Mouse (Mus musculus): ENCODE data around the gene Rtn1. TPM values are rescaled to one million over a fixed set of nuclear protein-coding genes. Genes with fewer than 3 reads are reported as not detected.

Gene Rtn1
- polyA plus RNA-seq, 1 experiment from 2014 or later: 29.7 TPM

DNA sequence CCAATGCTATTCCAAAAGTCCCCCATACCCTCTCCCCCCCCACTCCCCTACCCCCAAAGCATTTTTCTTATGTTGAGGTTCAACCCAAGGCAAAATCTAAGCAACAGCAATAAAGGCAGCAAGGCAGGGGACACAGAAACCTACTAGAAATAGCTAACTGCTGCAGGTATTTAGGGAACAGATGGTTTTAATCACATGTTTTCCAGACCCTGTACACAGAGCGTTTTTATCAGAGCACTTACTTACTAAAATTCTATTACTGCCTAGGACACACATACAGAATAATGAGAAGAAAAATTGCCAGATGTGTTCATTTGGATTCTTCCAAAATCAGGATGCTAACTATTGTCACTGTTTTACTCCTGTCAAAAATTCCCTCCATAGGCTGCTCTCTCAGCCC lies 61.7 kb downstream of the Rtn1 start:
- Histone ChIP-seq H3K4me1 (no peaks in the 10 kb centered on the region), H3K27me3 (no peaks in the 10 kb centered on the region), H3K27ac (no peak overlapping the region), H3K4me2 (no peak overlapping the region), H3K9ac (no peak overlapping the region), H3K36me3 (no peaks in the 10 kb centered on the region), H3K9me3 (replicated peaks) (no peaks in the 10 kb centered on the region), H3K4me3 (replicated peaks) (no peak overlapping the region)
- WGBS: 81% methylated on average over 1 of the region's 1 CpGs
- ATAC-seq (replicated peaks; ENCODE audit: low FRiP score): no peak

DNA sequence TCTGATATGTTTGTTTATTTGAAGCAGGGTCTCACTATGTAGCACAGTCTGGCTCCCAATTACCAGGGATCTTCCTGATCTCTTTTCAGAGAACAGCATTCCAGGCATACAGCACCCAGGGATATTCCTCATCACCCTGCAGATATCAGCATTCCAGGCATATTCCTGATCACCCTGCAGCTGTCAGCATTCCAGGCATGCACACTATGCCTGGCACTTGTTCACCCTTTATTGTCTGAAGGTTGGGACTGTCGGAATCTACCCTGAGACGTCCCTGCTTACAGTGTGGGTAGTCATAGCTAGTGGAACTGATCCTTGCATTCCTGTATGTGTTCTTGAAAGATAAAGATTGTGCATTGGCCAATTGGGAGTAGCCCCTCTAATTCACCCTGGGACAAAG lies 65.2 kb downstream of the Rtn1 start:
- H3K27me3 ChIP-seq: no peaks in the 10 kb centered on the region
- no peaks in the 10 kb centered on the region for H3K36me3 ChIP-seq
- WGBS: 82% methylated on average over 2 of the region's 2 CpGs
- no peak overlapping the region for H3K4me3 ChIP-seq (replicated peaks)
- H3K9ac ChIP-seq: no peak overlapping the region
- no peaks in the 10 kb centered on the region for H3K4me1 ChIP-seq
- no peak overlapping the region for H3K27ac ChIP-seq
- no peak overlapping the region for H3K4me2 ChIP-seq
- H3K9me3 ChIP-seq (replicated peaks): no peaks in the 10 kb centered on the region
- ATAC-seq (replicated peaks; ENCODE audit: low FRiP score): no peak

DNA sequence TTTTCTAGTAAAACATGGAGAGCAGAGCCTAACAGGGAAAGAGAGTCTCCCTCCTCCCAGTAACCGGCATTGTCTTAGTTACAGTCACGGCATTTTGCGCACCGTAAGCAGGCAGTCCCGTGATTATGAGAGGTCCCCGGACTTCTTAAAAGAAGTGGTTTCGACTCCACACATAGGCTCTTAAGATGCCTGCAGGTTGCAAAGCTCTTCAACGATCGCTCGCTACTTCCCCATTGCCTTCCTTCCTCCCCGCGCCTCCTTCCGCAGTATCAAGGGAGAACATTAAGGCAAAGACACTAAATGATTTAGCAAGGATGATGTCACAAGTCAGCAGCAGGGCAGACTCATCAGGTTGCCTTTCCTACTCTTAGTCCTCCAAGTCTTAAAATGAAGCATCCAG lies 72.8 kb downstream of the Rtn1 start:
- H3K9me3 ChIP-seq (replicated peaks): no peaks in the 10 kb centered on the region
- no peaks in the 10 kb centered on the region for H3K36me3 ChIP-seq
- H3K9ac ChIP-seq: no peak overlapping the region
- H3K27ac ChIP-seq: no peak overlapping the region
- no peak overlapping the region for H3K4me3 ChIP-seq (replicated peaks)
- ATAC-seq (replicated peaks; ENCODE audit: low FRiP score): no peak
- no peaks in the 10 kb centered on the region for H3K27me3 ChIP-seq
- H3K4me1 ChIP-seq: no peaks in the 10 kb centered on the region
- 84% methylated on average over 13 of the region's 13 CpGs for WGBS
- no peak overlapping the region for H3K4me2 ChIP-seq

DNA sequence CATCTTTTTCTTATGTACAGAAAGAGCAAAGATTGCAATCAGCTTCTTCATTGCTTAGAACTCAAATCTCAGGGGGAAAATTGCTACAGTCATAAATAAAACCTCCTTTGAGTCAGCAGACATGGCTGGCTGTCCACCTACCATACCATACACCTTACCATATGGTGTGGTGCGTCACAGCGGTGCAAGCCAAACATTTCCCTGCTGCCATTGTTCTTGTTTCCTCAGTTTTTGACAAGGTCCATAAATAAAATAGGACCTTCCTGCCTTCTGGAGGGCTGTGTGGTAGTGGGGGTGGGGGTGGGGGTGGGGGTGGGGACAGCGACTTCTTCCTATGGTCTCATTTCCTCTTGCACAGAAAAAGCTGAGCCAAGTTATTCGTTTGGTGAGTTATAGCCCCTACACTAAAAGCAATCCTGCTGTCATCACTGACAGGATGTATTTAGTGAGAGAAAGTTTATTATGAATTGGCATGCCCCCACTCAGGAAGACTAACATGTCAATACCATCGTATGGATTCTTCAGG lies 76.3 kb downstream of the Rtn1 start:
- H3K4me3 ChIP-seq (replicated peaks): no peak overlapping the region
- no peaks in the 10 kb centered on the region for H3K4me1 ChIP-seq
- 52% methylated on average over 5 of the region's 5 CpGs for WGBS
- no peak overlapping the region for H3K4me2 ChIP-seq
- no peak; the same call in 1 of the 2 replicates for ATAC-seq (replicated peaks; ENCODE audit: low FRiP score)
- no peaks in the 10 kb centered on the region for H3K36me3 ChIP-seq
- peak overlapping the region; percentile 56; the same call in 1 of the 2 replicates for H3K27ac ChIP-seq
- no peaks in the 10 kb centered on the region for H3K9me3 ChIP-seq (replicated peaks)
- no peak overlapping the region for H3K9ac ChIP-seq
- no peaks in the 10 kb centered on the region for H3K27me3 ChIP-seq

DNA sequence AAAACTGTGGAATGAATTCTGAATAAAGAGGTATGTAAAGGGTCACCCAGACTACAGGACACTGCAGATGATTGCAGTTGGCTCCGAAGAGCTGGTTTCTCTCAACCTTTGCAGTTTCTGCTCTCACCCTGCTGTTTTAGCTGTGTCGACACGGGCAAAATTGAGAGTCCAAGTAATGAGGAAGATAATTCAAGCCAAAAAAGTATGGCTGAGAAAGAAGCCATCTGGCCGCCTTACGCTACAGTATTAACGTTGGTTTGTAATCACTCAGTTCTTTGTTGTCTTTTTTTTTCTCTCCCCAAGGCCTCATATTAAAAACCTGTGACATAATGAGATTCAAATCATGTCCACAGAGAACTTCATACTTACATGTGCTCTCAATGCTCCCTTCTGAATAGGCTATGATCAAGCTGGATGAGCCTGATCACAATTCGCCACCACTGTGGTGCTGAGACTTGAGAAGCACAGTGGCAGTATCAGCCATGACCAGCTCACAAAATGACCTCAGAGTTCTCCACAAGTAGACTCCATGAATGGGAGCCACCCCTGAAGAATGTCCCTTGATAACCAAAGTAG lies 76.9 kb downstream of the Rtn1 start:
- Histone ChIP-seq H3K27ac (peak overlapping the region; percentile 56; the same call in 1 of the 2 replicates), H3K27me3 (no peaks in the 10 kb centered on the region), H3K4me3 (replicated peaks) (no peak overlapping the region), H3K9me3 (replicated peaks) (no peaks in the 10 kb centered on the region), H3K36me3 (no peaks in the 10 kb centered on the region), H3K4me2 (no peak overlapping the region), H3K4me1 (no peaks in the 10 kb centered on the region), H3K9ac (no peak overlapping the region)
- WGBS: 76% methylated on average over 7 of the region's 7 CpGs
- no peak for ATAC-seq (replicated peaks; ENCODE audit: low FRiP score)

DNA sequence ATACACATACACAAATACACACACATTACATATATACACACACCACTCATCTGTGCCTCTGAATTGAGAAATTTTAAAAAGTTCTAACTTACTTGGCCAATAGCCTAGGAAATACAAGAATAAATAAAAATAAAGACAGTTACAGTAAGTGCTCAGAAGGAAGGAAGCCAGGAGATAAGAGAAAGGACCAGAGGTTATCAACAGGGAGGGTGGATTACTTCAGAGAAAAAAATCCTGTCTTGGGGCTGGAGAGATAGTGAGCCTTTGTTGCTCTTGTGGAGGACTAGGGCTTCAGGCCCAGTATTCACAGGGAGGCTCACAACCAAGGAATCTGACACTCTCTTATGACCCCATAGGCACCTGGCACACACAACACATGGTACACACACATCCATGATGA lies 82.8 kb downstream of the Rtn1 start:
- Histone ChIP-seq H3K36me3 (no peaks in the 10 kb centered on the region), H3K4me1 (0 out of 2 replicates have a peak, but pooled peaks cover 10% of the 10 kb centered on the region), H3K4me3 (replicated peaks) (no peak overlapping the region), H3K4me2 (no peak overlapping the region), H3K27me3 (no peaks in the 10 kb centered on the region), H3K9me3 (replicated peaks) (no peaks in the 10 kb centered on the region), H3K27ac (no peak overlapping the region), H3K9ac (no peak overlapping the region)
- no peak for ATAC-seq (replicated peaks; ENCODE audit: low FRiP score)

DNA sequence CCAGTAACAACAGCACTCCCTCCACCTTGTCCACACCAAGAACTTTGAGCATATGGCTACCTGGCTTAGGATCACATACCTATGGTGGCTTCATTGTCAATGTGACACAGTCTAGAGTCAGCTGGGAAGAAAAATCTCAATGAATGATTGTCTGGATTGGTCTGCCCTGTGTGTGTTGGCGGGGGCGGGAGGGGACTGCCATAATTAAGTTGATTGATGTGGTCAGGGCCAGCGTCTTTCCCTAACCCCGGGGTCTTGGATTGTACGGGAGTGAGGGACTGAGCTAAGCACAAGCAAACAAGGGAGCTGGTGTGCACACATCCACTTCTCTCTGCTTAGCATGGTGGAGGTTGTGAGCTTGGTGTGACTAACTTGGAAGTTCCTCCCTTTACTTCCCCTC lies 83.8 kb downstream of the Rtn1 start:
- Histone ChIP-seq H3K36me3 (no peaks in the 10 kb centered on the region), H3K4me2 (no peak overlapping the region), H3K9ac (no peak overlapping the region), H3K9me3 (replicated peaks) (no peaks in the 10 kb centered on the region), H3K27ac (no peak overlapping the region), H3K4me1 (0 out of 2 replicates have a peak, but pooled peaks cover 10% of the 10 kb centered on the region), H3K4me3 (replicated peaks) (no peak overlapping the region), H3K27me3 (no peaks in the 10 kb centered on the region)
- 10% methylated on average over 5 of the region's 5 CpGs for WGBS
- ATAC-seq (replicated peaks; ENCODE audit: low FRiP score): no peak

DNA sequence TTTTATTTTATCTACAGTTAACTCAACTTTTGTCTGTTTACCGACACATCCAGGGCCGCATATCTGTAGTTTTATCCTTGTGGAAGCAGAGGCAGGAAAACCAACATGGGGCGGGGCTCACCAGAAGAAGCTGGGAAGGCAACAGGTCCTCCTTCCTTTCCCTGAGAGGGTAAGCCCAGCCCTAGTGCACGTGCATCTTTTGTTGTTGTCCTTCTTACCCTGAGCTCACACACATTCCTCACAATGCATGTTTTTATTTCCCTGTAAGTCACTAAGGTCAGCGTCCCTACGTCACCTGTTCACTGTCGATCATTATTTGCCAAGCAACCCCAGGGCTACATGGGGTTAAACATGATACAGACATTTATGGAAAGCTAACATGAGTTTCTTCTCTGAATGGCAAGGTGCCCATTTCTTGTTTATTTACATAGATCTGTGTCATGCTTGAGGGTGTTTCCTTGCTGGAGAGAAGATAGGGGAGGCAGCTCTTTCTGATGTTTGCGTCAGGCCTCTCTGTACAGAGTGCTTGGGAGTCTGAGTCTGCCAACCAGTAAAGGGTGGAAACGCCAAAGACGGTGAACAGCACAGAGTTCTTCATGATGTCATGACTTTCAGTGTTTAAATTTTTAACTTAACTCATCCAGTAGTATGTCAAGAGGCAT lies 84.5 kb downstream of the Rtn1 start:
- ATAC-seq (replicated peaks; ENCODE audit: low FRiP score): no peak
- 68% methylated on average over 10 of the region's 10 CpGs for WGBS
- 0 out of 2 replicates have a peak, but pooled peaks cover 10% of the 10 kb centered on the region for H3K4me1 ChIP-seq

DNA sequence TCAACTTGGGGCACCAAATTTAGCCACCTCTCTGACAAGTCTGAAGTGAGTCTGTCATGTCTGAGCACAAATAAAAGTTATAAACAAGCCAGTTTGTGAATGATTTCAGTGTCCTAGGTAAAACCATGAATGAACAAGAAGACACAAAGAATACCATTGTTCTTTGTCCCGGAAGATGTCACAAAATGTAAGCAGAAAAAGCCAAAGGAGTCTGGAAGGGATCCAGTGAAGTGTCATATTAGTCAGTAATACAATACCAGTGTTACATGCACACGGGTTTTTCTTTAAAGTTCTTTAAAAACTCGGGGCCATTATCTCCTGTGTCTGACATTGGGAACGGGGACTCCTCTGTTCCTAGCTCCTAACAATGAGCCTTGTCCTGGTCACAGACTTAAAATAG lies 85.1 kb downstream of the Rtn1 start:
- Histone ChIP-seq H3K4me1 (0 out of 2 replicates have a peak, but pooled peaks cover 10% of the 10 kb centered on the region), H3K27me3 (no peaks in the 10 kb centered on the region), H3K9ac (no peak overlapping the region), H3K9me3 (replicated peaks) (no peaks in the 10 kb centered on the region), H3K36me3 (no peaks in the 10 kb centered on the region), H3K27ac (no peak overlapping the region), H3K4me2 (no peak overlapping the region), H3K4me3 (replicated peaks) (no peak overlapping the region)
- no peak for ATAC-seq (replicated peaks; ENCODE audit: low FRiP score)
- WGBS: 57% methylated on average over 4 of the region's 4 CpGs

More for the DNA sequence above, 84.5 kb downstream of the Rtn1 start:
- no peaks in the 10 kb centered on the region for H3K36me3 ChIP-seq
- H3K4me3 ChIP-seq (replicated peaks): no peak overlapping the region
- no peak overlapping the region for H3K9ac ChIP-seq
- no peak overlapping the region for H3K4me2 ChIP-seq
- no peaks in the 10 kb centered on the region for H3K27me3 ChIP-seq
- H3K9me3 ChIP-seq (replicated peaks): no peaks in the 10 kb centered on the region
- H3K27ac ChIP-seq: no peak overlapping the region

DNA sequence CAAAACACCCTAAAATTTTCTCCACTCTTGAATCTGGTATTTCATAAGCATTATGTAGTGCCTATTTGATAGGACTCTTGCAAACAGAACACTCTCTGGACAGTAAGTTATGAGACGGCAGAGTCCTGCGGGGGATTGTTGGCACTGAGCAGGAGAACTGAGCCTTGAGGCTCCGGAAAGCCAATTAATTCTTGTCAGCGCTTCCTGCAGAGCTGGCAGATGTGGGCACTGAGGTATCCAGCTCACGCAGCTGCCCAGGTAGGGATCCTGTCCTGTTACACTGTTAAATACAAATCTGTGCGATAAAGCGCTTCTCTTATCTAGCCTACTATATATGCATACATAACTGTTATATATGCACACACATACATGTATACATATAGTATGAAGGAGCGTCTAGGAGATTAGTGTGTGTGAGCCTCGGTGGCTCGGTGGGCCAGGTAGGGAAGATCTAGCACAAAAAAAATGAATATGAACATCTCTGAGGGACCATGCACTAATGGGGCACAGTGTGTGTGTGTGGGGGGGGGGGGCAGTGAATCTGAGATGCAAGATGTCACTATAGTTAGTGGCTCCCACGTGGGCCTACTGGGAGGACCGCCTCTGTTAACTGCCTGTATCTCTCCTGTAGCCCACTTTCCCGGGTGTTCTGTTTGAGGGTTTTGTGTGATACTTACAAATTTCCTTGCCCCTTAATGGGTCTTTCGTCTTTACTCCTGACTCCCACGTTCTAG lies 93.0 kb downstream of the Rtn1 start:
- H3K4me3 ChIP-seq (replicated peaks): no peak overlapping the region
- H3K4me2 ChIP-seq: no peak overlapping the region
- no peaks in the 10 kb centered on the region for H3K4me1 ChIP-seq
- no peak overlapping the region for H3K9ac ChIP-seq
- H3K27ac ChIP-seq: no peak overlapping the region
- H3K36me3 ChIP-seq: no peaks in the 10 kb centered on the region
- no peaks in the 10 kb centered on the region for H3K27me3 ChIP-seq
- 72% methylated on average over 15 of the region's 15 CpGs for WGBS
- no peaks in the 10 kb centered on the region for H3K9me3 ChIP-seq (replicated peaks)
- no peak for ATAC-seq (replicated peaks; ENCODE audit: low FRiP score)

DNA sequence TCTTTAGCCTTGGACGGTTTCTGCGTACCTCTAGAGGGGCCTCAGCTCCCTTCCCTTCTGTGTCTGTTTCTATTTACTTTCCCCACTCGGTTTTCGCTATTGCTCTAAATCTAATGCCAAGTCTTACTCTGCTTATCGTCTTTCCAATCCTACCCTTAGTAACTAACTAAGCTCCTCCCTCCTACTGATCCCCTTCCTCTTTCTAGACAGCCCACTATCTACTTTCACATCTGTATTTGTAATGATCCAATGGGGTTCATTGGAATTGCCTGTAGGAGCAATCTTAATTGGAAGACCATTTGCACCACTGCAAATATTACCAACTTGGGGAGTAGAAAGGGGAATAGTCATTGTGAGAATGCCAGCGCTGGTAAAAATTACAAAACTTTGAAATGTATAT lies 98.0 kb downstream of the Rtn1 start:
- no peaks in the 10 kb centered on the region for H3K27me3 ChIP-seq
- ATAC-seq (replicated peaks; ENCODE audit: low FRiP score): no peak
- H3K9me3 ChIP-seq (replicated peaks): no peaks in the 10 kb centered on the region
- WGBS: 74% methylated on average over 6 of the region's 6 CpGs
- no peak overlapping the region for H3K9ac ChIP-seq
- no peak overlapping the region for H3K4me2 ChIP-seq
- no peak overlapping the region for H3K27ac ChIP-seq
- no peak overlapping the region for H3K4me3 ChIP-seq (replicated peaks)
- H3K36me3 ChIP-seq: no peaks in the 10 kb centered on the region
- no peaks in the 10 kb centered on the region for H3K4me1 ChIP-seq

DNA sequence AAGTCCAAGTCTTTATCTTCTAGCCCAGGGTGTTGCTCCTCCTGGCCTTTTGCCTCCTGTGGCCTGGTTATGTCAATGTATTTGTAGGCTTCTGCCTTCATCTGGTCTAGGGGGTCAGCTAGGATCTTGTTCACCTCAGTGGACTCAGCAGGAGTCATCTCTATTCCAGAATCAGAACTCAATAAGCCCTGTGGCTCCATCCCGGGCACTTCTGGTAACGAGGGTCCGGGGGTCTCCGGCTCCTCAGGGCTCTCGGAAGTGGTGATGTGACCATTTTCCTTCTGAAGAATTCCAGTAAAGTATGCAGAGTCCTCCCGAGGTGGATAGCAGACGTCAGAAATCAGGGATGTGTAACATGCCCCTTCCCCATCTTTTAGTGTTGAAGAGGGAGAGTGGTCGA lies 100.3 kb downstream of the Rtn1 start:
- H3K9ac ChIP-seq: no peak overlapping the region
- no peaks in the 10 kb centered on the region for H3K27me3 ChIP-seq
- H3K4me1 ChIP-seq: no peaks in the 10 kb centered on the region
- ATAC-seq (replicated peaks; ENCODE audit: low FRiP score): no peak
- H3K36me3 ChIP-seq: no peaks in the 10 kb centered on the region
- no peaks in the 10 kb centered on the region for H3K9me3 ChIP-seq (replicated peaks)
- H3K27ac ChIP-seq: no peak overlapping the region
- no peak overlapping the region for H3K4me2 ChIP-seq
- no peak overlapping the region for H3K4me3 ChIP-seq (replicated peaks)
- WGBS: 75% methylated on average over 8 of the region's 8 CpGs

All from kidney, embryonic 15.5 days (tissue).